Mouse (Mus musculus): Measurements from ENCODE around the gene Kcns1.
A peak's percentile ranks its signal among the peaks of the same experiment; 100 is the strongest.

Kcns1 gene

DNA sequence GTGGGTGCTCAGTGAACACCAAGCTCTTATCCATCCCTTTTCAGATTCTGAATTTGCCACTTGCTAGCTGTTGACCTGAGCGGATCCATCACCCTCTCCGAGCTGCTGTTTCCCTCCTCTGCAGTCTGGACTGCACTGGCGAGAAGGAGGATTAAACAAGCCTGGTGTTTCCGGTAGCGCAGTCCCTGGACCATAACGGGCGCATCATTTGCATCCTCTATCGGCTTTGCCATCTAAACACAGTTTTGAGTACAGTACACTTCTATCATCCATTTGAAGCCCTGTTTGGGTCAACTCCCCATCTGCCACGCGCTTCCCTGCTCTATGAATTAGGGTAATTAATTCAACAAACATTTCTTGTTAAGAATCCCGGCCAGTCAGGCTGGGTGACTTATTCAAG is 587 bp downstream of the Kcns1 start:
- no peak for DNase-seq

DNA sequence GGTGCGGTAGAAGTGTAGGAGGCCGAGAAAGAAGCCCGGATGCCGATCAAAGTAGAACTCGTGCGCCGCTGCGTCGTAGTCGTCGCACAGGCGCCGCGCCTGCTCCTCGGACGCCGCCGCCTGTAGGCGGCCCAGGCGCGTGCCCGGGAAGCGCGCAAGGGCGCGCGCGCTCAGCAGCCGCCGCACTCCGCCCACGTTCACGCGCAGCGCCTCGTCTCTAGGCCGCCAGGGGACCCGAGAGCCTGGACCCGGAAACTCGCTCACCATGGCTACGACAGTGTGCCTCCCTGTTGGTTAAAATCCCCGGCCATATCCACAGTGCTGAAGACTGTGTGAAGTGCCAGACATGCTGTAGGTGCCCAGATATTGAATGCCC is 2.4 kb downstream of the Kcns1 start:
- peak; percentile 63 for DNase-seq

DNA sequence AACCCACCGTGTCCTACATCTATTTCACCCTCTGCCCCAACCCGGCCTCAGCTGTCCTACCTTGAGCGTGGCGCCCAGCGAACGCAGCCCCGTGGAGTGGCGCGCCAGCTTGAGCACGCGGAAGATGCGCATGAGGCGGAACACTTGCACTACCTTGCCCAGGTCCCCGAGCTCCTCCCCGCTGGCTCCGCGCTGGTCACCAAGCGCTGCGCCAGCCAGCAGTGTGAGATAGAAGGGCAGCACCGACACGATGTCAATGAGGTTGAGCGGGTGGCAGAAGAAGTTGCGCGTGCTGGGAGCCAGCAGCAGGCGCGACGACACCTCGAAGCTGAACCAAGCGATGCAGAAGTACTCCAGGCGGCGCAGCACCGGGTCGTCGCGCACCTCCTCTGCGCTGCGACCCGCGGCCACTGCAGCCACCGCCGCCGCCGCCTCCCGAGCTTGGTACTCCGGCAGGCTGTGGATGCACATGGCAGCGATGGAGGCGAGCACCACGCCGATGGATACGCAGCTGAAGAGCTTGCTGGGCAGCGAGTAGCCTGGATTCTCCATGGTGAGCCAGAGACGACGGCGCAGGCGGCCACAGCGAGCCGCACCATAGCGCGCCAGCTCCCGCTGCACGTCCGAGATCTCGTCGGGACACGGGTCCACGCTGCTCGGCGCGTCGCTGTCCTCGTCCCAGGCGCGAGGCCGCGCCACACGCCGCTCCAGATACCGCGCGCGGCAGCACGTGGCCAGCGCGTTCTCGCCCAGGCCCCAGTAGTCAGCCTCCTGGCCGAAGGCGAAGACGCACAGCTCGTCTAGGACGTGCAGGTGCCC is 3.0 kb downstream of the Kcns1 start:
- no peak for DNase-seq

DNA sequence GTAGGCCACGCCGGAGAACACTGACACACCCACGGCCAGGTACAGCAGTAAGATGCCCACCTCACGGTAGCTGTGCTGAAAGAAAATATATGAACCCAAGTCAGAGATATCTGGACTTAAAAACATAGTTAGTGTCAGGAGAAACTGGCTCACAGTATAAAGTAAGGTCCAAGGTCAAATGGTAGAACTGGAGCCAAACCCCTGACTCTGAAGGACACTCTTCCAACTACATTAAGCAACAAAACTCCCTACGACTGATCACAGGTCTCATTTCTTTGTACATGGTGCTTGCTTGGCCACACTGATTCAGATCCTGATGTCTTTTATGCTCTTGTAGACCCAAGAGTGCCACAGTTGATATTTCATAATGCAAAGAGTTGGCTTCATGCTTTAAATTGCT is 6.0 kb downstream of the Kcns1 start:
- DNase-seq: no peak

DNA sequence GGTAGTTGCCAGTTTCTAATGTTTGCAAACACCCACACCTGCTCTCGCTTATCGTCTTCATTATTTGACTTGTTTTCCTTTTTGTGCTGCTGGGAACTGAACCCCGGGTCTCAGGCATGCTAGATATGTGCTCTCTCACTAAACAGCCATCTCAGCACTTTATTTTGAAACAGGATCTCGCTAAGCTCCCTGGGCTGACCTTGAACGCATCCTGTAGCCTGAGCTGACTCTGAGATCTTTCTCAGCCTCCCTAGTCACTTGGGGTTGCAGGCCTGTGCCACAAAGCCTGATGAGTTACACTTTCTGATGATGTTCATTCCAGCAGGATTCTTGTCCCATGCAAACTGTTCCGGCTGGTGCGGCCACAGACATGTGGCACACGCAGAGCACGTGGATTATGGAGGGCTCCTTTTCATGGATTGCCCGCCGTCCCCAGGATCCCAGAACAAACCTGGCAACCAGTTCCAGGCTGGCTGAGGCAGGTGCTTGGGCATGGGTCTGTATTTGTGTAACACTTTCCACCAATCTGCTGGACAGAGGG is 9.3 kb downstream of the Kcns1 start:
- DNase-seq: no peak

DNA sequence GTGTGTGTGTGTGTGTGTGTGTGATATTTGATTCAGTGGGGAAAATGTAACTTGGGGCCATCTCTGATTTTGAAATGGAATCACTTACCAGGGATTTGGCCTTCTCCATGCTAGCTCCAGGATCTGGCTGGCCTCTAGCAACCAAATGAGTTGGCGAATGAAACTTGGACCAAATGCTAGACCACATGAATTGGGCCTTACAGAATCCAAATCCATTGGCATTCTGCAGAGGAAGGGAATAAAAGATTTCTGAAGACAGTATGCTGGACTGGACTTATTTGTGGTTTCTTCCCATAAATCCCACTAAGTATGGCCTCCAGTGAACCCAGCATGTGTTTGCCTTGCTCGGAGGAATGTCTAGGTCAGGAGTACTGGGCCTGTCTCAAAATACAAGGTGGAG is 12.1 kb downstream of the Kcns1 start:
- DNase-seq: no peak

DNA sequence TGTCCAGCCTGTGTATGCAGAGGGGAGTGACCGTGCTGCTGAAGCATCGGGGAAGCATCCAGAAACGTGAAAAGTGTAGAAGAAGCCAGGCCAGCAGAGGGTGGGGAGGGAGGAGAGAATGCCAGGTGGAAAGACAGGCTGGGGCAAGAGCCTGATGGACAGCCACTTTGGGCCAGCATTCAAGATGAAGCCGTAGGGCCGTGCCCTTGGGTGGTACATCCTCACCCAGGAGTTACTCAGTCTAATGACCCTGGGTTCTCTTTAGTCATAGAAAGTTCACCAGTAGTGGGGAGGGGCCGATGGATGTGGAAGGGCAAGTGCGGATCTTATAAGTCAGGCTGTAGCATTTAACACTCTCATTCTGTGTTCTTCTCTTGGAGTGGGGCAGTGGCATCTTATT is 14.8 kb downstream of the Kcns1 start:
- DNase-seq: no peak

DNA sequence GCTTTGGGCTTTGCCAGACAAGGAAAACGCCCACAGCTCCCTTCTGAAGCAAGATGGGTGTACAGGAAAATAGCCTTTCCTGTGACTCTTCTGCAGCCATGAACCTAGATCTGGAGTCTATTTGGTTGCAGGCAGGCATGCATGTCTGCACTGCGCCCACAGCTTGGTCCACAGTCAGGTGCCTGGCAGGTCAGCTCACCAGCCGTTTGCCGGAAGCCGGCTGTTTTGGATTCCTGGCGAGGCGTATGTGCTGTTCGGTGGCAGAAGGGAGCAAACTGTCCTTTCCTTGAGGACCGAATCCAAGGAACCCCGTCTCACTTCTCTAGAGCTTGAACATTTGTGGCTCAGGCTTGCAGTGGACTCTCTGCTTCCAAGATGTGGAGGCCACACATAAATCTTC is 16.9 kb downstream of the Kcns1 start:
- no peak for DNase-seq

DNA sequence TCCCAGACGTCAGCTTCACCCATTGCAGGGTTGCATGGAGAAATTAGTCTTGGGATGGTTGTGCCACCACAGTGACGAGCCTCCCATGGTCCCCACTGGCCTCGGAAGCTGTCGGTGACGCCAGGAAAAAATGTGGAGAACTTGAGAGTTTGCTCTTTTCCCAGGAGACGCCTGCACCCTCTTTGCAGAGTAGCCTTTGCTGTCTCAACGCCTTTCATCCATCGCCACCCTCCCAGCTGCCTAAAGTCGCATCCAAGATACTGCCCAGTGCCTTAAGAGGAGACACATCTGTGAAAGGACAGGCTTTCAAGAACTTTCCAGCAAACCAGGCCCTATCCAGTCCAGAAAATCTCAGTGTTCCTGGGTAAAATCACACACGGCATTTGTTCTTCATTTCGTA is 18.6 kb downstream of the Kcns1 start:
- DNase-seq: no peak

DNA sequence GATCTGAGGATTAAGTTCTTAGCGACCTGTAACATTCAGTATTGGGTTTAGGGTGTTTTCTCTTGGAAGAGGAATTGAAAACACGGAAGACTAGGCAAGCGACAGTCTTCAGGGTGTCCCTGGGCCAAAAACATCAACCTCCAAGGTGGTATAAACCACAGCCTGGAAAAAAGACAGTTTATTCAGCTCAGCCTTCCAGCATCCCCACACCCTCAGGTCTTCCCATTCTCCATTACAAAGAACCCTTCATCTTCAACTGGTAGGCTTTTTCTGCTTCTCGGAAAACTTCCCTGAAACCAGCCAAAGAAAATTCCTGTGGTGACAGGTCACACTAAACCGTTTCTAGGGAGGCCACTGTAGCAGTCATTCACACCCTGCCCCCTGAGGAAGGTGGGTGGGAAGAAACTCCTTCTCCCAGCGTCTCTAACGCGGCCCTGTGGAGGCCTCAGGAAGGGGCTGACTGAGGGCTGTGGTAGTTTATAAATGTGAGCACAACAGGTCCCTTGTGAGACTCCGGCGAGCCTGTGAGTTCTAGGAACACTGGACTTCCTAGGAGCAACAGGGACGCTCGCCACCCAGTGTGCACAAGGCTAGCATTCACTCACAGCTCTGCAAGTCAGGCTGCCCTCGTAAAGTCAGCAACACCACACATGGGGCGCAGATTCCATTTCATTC is 20.7 kb downstream of the Kcns1 start:
- no peak for DNase-seq

DNA sequence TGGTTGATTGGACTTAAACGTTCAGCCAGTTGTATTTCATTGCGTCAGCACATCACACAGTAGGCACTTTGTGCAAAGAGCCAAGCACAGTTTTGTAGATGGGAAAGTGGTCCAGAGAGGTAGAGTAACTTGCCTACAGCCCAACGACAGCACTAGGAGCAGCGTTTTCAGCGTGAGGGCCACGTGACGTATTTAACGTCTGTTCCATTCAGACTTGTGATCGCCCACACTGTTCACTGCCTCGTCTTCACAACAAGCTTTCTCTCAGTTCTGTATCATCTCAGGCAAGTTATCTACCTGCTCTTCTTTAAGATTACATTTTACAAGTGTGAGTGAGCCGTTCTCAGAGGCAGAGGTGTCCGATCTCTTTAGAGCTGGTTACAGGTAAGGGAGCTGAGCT is 24.4 kb downstream of the Kcns1 start:
- DNase-seq: no peak

DNA sequence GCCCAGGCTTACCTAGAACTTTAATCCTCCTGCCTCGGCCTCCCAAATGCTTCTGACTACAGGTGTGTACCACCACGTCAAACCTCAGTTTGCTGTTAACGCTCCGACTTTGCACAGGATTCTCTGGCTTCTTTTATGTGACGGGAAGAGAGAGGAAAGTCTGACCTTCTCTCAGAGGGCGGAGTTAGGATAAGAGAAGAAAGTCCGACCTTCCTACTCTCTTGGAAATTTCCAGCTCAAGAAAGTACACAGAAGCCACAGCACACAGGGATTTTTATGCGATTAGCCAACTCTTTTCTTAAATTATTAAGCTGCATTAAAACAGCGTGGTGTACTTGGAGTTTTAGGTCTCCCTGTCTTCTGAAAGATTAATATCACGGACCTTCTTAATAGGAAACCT is 26.4 kb downstream of the Kcns1 start:
- DNase-seq: no peak

DNA sequence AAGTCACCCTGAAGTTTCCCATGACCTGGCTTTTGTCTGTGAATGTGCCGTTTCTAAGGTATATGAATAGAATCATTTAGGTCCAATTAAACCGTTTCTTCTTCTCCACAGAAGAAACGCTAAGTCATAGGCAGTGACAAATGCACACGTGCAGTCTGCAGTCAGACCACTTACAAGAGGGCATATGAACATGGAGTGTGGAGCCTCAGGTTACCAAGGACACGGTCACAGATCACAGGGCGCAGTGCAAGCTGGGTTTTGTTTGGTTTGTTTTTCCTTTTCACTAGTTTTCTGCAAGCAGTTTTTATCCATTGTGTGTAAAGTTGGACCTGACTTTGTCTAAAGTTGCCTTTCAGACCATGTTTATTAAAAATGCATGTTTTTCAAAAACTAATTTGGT is 26.9 kb downstream of the Kcns1 start:
- DNase-seq: no peak

DNA sequence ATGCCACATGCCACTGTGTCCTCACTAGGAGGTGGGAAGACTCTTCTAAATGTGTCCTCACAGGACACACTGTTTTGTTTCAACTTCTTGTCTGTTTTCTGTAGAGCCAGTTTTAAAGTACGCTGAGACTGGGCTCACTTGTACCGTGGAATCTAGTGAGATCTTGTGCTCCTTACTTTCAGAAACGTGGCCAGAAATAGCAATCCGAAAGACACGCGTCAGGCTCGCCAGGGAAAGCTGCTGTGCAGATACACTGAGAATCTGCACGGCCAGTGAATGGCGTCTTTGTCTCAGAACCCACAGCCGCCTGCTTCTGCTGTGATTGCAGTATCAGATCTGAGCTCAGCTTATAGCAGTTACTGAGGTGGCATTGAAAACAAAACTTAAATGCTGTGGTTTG is 28.9 kb downstream of the Kcns1 start:
- DNase-seq: peak; percentile 35

DNA sequence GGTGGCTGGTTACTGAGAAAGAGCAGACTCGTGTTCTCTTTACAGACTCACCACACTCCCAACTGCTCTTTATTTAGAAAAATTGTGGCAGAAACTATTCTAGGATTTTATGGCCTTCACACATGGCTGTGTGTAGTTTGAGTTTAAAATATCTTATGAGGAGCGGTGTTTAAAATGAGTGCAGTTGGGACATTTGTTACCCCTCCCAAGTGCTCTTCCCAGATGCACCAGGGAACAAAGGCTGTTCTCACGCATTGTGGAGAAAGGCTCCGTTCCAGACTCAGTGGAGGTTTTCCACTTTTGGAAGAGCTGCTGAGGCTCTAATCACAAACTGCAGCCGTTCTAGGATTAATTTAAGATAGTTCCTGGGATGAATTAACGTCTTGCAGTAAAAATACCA is 33.2 kb downstream of the Kcns1 start:
- no peak for DNase-seq

DNA sequence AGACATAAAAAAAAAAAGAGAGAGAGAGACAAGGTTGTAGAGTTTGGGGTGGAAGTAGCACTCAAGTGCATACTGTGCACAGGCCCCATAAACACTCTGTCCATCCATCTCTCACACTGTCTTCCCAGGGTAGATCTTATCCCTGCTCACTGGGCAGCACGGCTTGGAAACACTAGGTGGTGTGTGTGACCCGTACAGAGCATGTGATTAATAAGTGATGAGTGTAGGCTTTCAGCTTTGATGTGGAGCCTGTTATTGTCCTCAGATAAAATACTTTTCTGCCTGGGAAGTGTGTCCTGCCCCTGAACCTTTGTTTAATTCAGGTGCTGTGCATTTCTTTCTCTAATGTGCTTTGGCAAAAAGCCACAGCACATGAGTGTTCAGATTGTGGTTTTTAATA is 34.5 kb downstream of the Kcns1 start:
- no peak for DNase-seq

DNA sequence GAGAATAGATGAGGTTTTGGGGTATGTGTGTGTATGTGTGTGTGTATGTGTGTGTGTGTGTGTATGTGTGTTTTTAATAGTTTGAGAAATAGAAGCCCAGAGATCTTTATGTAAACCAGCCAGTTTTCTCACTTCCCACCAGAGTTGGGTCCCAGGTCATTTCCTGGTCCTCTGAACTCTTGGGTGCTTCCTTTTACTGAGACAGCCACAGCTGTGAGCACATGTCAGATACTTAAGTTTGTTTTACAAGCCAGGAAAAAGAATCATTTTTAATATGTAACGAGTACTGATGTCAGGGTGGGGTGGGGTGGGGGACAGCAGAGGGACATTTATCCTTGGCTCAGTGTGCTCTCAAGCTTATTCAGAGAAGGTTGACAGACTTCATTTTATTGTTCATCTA is 35.5 kb downstream of the Kcns1 start:
- no peak for DNase-seq

DNA sequence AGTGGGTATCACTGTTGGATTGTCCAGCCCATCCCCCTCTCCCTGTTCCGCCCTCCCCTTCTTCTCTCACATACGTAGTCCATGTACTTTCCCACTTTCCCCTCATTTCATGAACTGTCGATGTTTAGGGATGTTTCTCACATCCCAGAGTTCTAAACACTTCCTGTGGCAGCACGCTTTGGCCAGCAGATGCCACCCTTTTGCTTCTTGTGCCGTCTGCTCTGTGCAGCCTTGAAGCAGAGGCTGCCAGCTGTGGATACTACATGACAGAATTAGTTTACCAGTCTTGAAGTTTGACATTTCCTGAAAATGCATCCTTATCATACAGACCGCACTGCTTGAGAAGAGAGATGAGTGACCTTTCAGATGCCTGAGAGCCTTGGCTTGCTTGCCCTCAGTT is 36.4 kb downstream of the Kcns1 start:
- DNase-seq: peak; percentile 32

DNA sequence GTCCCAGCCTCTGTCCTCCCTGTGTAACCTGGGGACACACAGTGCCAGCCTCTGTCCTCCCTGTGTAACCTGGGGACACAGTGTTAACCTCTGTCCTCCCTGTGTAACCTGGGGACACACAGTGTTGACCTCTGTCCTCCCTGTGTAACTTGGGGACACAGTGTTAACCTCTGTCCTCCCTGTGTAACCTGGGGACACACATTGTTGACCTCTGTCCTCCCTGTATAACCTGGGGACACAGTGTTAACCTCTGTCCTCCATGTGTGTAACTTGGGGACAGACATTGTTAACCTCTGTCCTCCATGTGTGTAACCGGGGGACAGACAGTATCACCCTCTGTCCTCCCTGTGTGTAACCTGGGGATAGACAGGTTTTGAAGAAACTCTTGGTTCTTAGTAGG is 39.3 kb downstream of the Kcns1 start:
- DNase-seq: no peak

DNA sequence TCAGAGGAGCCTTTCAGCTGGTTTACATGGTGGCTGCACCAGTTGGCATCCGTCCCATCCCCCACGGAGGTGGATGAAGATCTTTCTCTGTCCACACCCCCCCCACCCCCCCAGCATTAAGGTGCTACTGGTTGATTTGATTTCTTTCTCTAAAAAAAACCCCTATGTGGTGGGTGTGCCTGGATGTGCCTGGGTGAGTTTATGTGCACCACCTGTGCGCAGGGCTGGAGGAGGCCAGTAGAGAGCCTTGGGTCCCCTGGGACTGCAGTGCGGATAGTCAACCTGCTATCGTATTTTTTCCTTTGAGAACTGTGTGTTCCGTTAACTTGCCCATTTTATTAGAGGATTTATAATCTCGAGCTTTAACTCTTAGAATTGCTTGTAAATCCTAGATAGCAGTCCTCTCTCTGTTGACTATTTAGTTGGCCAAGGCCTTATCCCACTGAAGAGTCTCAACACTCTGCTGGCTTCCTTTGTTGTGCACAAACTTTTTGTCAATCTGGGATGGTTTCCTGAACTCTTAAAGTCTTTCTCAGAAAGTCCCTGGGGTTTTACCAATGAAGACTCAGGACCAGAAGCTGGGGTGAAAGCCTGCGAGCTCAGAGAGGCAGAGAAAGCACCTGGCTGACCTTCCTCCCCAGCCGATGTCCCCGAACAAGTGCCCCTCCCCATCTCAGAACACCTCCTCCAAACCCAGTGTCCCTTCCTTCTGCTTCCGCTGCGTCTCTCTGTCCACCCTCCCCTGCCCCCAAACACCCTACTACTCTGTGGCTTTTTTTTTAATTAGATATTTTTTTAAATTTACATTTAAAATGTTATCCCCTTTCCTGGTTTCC is 42.1 kb downstream of the Kcns1 start:
- DNase-seq: no peak

DNA sequence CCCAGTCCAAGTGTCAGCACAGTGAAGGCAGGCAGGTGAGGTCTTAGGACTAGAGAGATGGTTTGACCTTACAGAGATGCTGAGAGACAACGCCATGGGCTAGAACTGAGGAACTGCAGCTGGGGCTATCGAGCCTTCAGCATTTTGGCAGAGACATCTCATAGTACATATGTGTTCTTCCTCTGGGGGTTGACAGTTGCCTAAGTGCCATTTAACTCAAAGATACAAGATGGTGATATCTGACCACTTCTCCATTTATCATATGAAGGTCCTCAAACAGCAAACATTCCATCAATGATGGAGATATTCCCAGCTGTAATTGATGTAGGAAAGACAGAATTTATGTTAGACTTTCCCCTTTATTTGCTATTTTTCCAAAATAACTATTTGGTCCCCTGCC is 43.6 kb downstream of the Kcns1 start:
- no peak for DNase-seq

DNA sequence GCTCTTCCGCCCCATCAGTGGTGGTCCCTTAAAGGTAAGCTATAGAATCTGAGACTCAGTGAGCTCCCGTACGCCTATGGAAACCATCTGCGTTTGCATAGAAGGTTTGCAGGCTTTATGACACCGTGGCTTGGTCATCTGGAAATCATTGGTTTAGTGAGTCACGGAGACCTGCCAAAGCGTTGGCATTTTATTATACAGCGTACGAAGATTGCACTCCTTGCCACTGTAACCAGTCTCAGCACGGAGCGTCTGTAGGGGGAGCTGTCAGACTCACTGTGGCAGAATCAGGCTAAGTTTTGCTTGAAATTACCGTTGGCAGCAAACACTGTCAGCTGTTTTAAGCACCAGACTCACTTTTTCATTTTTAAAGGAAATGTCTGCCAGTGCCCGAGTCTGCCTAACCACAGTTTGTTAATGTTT is 44.4 kb downstream of the Kcns1 start:
- peak; percentile 58 for DNase-seq

DNA sequence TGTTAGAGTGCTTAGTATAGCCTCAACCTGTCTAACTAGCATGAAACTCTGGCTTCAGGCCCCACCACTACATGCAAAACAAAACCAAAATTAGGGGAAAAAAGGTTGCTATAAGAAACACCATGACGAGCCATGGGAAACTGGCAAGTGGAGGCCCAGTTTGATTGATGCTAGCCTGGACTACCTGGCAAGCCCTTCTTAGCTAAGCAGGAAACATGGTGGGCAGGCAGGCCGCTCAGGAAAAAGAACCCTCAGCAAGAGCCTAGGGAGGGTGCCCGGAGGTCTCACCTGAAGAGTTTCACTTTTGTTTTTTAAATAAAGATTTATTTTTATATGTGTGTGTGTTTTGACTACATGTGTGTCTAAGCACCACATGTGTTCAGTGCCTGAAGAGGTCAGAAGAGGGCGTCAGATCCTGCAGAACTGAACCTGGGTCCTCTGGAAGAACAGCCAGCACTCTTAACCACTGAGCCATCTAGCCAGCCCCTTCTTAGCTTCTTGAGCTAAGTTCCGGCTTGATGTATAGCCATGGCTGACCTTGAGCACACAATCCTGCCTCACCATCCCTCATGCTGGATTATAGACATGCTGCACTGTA is 47.6 kb downstream of the Kcns1 start:
- DNase-seq: no peak
